Mouse (Mus musculus): ENCODE results near the gene Cops7a. TPM values are rescaled to one million over a fixed set of nuclear protein-coding genes. Genes with fewer than 3 reads are reported as not detected.

Cops7a gene
- polyA plus RNA-seq, 1 experiment from 2014 or later, result 140 TPM

- WGBS, result 11% methylated on average over 8 of the region's 8 CpGs
- Histone ChIP-seq H3K9me3 (replicated peaks; ENCODE audit: control insufficient read depth, low read length) (no peaks in the 10 kb centered on the region), H3K27ac (ENCODE audit: low read length) (no peak overlapping the region), H3K36me3 (ENCODE audit: control insufficient read depth, insufficient read depth, low read length) (no peaks in the 10 kb centered on the region), H3K4me3 (replicated peaks; ENCODE audit: low read length) (no peak overlapping the region), H3K4me2 (ENCODE audit: low read depth, low read length) (peak overlapping the region; percentile 100), H3K27me3 (ENCODE audit: control insufficient read depth, insufficient read depth, low read length) (peaks cover 58% of the 10 kb centered on the region), H3K9ac (ENCODE audit: low read length) (0 out of 2 replicates have a peak overlapping the region, but pooled peaks have one; percentile 2), H3K4me1 (ENCODE audit: control insufficient read depth, insufficient read depth, low read length) (peaks cover 22% of the 10 kb centered on the region)
- no peak for ATAC-seq (ENCODE audit: insufficient read depth, low FRiP score)
These were observed 32.7 kb upstream of the Cops7a start for GRCm38 (mm10) chr6:124998066-124998465.

GRCm38 (mm10) chr6:124996551-124997501 lies 31.5 kb upstream of the Cops7a start, which contains the start of gene Pianp:
Gene Pianp (plus strand): TSS chr6:124996694.
- Histone ChIP-seq H3K27me3 (ENCODE audit: control insufficient read depth, insufficient read depth, low read length) (peaks cover 58% of the 10 kb centered on the region), H3K9me3 (replicated peaks; ENCODE audit: control insufficient read depth, low read length) (no peaks in the 10 kb centered on the region), H3K27ac (ENCODE audit: low read length) (no peak within 1 kb of the TSS), H3K4me2 (ENCODE audit: low read depth, low read length) (peak within 1 kb of the TSS; percentile 100), H3K36me3 (ENCODE audit: control insufficient read depth, insufficient read depth, low read length) (no peaks in the 10 kb centered on the region), H3K4me1 (ENCODE audit: control insufficient read depth, insufficient read depth, low read length) (peaks cover 22% of the 10 kb centered on the region), H3K4me3 (replicated peaks; ENCODE audit: low read length) (peak within 1 kb of the TSS; percentile 59), H3K9ac (ENCODE audit: low read length) (peak within 1 kb of the TSS; percentile 75)
- WGBS, result under 1% methylated on average over 70 of the region's 78 CpGs
- ATAC-seq (ENCODE audit: insufficient read depth, low FRiP score), result peak; percentile 74

- Histone ChIP-seq H3K27ac (ENCODE audit: low read length) (no peak overlapping the region), H3K4me2 (ENCODE audit: low read depth, low read length) (peak overlapping the region; percentile 100), H3K9me3 (replicated peaks; ENCODE audit: control insufficient read depth, low read length) (no peaks in the 10 kb centered on the region), H3K27me3 (ENCODE audit: control insufficient read depth, insufficient read depth, low read length) (peaks cover 58% of the 10 kb centered on the region), H3K4me3 (replicated peaks; ENCODE audit: low read length) (peak overlapping the region; percentile 59; the same call in 1 of the 2 replicates), H3K9ac (ENCODE audit: low read length) (0 out of 2 replicates have a peak overlapping the region, but pooled peaks have one; percentile 32), H3K36me3 (ENCODE audit: control insufficient read depth, insufficient read depth, low read length) (no peaks in the 10 kb centered on the region), H3K4me1 (ENCODE audit: control insufficient read depth, insufficient read depth, low read length) (peaks cover 22% of the 10 kb centered on the region)
- 47% methylated on average over 8 of the region's 8 CpGs for WGBS
- ATAC-seq (ENCODE audit: insufficient read depth, low FRiP score), result no peak
These were observed 30.6 kb upstream of the Cops7a start for GRCm38 (mm10) chr6:124995831-124996403.

- WGBS, result 67% methylated on average over 7 of the region's 7 CpGs
- H3K36me3 ChIP-seq (ENCODE audit: control insufficient read depth, insufficient read depth, low read length), result no peaks in the 10 kb centered on the region
- peaks cover 22% of the 10 kb centered on the region for H3K4me1 ChIP-seq (ENCODE audit: control insufficient read depth, insufficient read depth, low read length)
- no peak overlapping the region for H3K9ac ChIP-seq (ENCODE audit: low read length)
- no peak overlapping the region for H3K4me2 ChIP-seq (ENCODE audit: low read depth, low read length)
- H3K4me3 ChIP-seq (replicated peaks; ENCODE audit: low read length), result no peak overlapping the region
- peaks cover 2% of the 10 kb centered on the region; the same call in 1 of the 2 replicates for H3K9me3 ChIP-seq (replicated peaks; ENCODE audit: control insufficient read depth, low read length)
- ATAC-seq (ENCODE audit: insufficient read depth, low FRiP score), result no peak
- no peak overlapping the region for H3K27ac ChIP-seq (ENCODE audit: low read length)
- H3K27me3 ChIP-seq (ENCODE audit: control insufficient read depth, insufficient read depth, low read length), result peaks cover 52% of the 10 kb centered on the region
These were observed 29.9 kb upstream of the Cops7a start for GRCm38 (mm10) chr6:124995246-124995645.

GRCm38 (mm10) chr6:124993876-124994275 lies 28.5 kb upstream of the Cops7a start:
- Histone ChIP-seq H3K9me3 (replicated peaks; ENCODE audit: control insufficient read depth, low read length) (peaks cover 4% of the 10 kb centered on the region; the same call in 1 of the 2 replicates), H3K27me3 (ENCODE audit: control insufficient read depth, insufficient read depth, low read length) (peaks cover 42% of the 10 kb centered on the region), H3K4me2 (ENCODE audit: low read depth, low read length) (no peak overlapping the region), H3K9ac (ENCODE audit: low read length) (no peak overlapping the region), H3K27ac (ENCODE audit: low read length) (no peak overlapping the region), H3K36me3 (ENCODE audit: control insufficient read depth, insufficient read depth, low read length) (no peaks in the 10 kb centered on the region), H3K4me3 (replicated peaks; ENCODE audit: low read length) (no peak overlapping the region), H3K4me1 (ENCODE audit: control insufficient read depth, insufficient read depth, low read length) (peaks cover 22% of the 10 kb centered on the region)
- 17% methylated on average over 11 of the region's 11 CpGs for WGBS
- no peak for ATAC-seq (ENCODE audit: insufficient read depth, low FRiP score)

GRCm38 (mm10) chr6:124993365-124993764 lies 28.0 kb upstream of the Cops7a start:
- 57% methylated on average over 9 of the region's 9 CpGs for WGBS
- no peak overlapping the region for H3K4me3 ChIP-seq (replicated peaks; ENCODE audit: low read length)
- peaks cover 19% of the 10 kb centered on the region for H3K4me1 ChIP-seq (ENCODE audit: control insufficient read depth, insufficient read depth, low read length)
- H3K9me3 ChIP-seq (replicated peaks; ENCODE audit: control insufficient read depth, low read length), result peaks cover 4% of the 10 kb centered on the region; the same call in 1 of the 2 replicates
- H3K27me3 ChIP-seq (ENCODE audit: control insufficient read depth, insufficient read depth, low read length), result peaks cover 37% of the 10 kb centered on the region
- no peak overlapping the region for H3K27ac ChIP-seq (ENCODE audit: low read length)
- no peak overlapping the region for H3K4me2 ChIP-seq (ENCODE audit: low read depth, low read length)
- H3K9ac ChIP-seq (ENCODE audit: low read length), result no peak overlapping the region
- no peak for ATAC-seq (ENCODE audit: insufficient read depth, low FRiP score)
- no peaks in the 10 kb centered on the region for H3K36me3 ChIP-seq (ENCODE audit: control insufficient read depth, insufficient read depth, low read length)

GRCm38 (mm10) chr6:124992241-124992640 lies 26.9 kb upstream of the Cops7a start:
- WGBS, result 67% methylated on average over 4 of the region's 4 CpGs
- no peak for ATAC-seq (ENCODE audit: insufficient read depth, low FRiP score)
- Histone ChIP-seq H3K27me3 (ENCODE audit: control insufficient read depth, insufficient read depth, low read length) (peaks cover 27% of the 10 kb centered on the region), H3K27ac (ENCODE audit: low read length) (no peak overlapping the region), H3K4me1 (ENCODE audit: control insufficient read depth, insufficient read depth, low read length) (peaks cover 15% of the 10 kb centered on the region), H3K36me3 (ENCODE audit: control insufficient read depth, insufficient read depth, low read length) (no peaks in the 10 kb centered on the region), H3K9ac (ENCODE audit: low read length) (no peak overlapping the region), H3K4me3 (replicated peaks; ENCODE audit: low read length) (no peak overlapping the region), H3K9me3 (replicated peaks; ENCODE audit: control insufficient read depth, low read length) (peaks cover 4% of the 10 kb centered on the region; the same call in 1 of the 2 replicates), H3K4me2 (ENCODE audit: low read depth, low read length) (no peak overlapping the region)

- no peaks in the 10 kb centered on the region for H3K36me3 ChIP-seq (ENCODE audit: control insufficient read depth, insufficient read depth, low read length)
- H3K4me1 ChIP-seq (ENCODE audit: control insufficient read depth, insufficient read depth, low read length), result peaks cover 10% of the 10 kb centered on the region; the same call in 1 of the 2 replicates
- 81% methylated on average over 4 of the region's 4 CpGs for WGBS
- ATAC-seq (ENCODE audit: insufficient read depth, low FRiP score), result no peak
- no peak overlapping the region for H3K27ac ChIP-seq (ENCODE audit: low read length)
- no peaks in the 10 kb centered on the region for H3K9me3 ChIP-seq (replicated peaks; ENCODE audit: control insufficient read depth, low read length)
- H3K4me2 ChIP-seq (ENCODE audit: low read depth, low read length), result no peak overlapping the region
- H3K9ac ChIP-seq (ENCODE audit: low read length), result no peak overlapping the region
- no peaks in the 10 kb centered on the region for H3K27me3 ChIP-seq (ENCODE audit: control insufficient read depth, insufficient read depth, low read length)
- no peak overlapping the region for H3K4me3 ChIP-seq (replicated peaks; ENCODE audit: low read length)
These were observed 2.4 kb upstream of the Cops7a start for GRCm38 (mm10) chr6:124967766-124968165.
